Mouse (Mus musculus): ENCODE results near the gene Macrod2.

Gene Macrod2

DNA sequence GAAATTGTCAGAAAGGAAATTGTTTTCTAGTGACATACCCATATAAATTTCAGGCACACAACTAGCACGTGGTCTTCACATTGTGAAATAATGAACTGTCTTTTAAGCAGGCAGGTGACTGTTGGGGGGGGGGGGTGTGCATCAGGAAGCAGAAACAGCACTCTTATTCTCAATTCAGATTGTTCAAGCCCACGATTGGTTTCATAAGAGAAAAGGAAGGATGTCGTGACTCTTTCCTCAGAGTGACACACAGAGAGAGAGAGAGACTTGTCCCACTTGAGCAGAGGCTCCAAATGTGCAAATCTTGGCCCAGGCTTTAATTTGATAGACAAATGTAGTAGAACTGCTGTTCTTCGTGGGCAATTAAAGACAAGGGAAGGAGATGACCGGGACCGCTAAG lies 516.4 kb downstream of the Macrod2 start:
- no peak for DNase-seq (ENCODE audit: low read depth, low spot score)

DNA sequence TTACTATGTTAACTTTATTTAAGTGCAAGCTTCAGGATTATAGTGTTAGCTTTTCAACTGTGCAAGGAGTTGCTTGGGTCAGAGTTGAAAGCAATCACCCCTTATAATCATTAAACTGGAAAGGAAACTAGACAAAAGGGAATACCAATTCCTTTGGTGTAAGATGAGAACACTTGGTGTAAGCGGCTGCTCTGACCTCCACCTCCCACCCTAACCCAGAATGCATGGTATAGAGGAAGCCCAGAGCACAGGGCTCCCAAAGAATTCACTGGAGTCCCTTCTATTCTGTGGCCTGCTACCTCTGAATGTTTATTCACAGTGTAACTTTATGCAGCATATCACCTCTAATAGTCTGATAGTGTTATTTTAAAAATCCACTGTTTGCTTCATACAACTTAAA lies 517.1 kb downstream of the Macrod2 start:
- no peak for DNase-seq (ENCODE audit: low read depth, low spot score)

GRCm38 (mm10) chr2:140912931-140913330 lies 517.8 kb downstream of the Macrod2 start:
- no peak for DNase-seq (ENCODE audit: low read depth, low spot score)

GRCm38 (mm10) chr2:140913679-140914412 lies 518.7 kb downstream of the Macrod2 start:
- no peak for DNase-seq (ENCODE audit: low read depth, low spot score)

DNA sequence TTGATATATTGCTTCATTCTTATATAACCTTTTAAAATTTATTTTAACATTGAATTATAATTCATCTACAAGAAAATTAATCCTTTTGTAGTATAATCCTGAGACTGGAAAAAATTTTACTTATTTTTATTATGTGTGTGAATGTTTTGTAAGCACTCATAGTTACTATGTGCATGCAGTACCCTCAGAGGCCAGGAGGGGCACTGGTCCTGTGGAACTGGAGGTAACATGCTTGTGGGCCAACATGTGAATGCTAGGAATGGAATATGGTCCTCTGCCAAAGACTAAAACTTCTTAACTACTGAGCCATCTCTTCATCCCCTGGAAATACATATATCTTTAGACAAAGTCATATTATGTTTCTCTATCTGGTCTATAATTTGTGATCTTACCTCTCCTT lies 531.8 kb downstream of the Macrod2 start:
- no peak for DNase-seq (ENCODE audit: low read depth, low spot score)

- DNase-seq (ENCODE audit: low read depth, low spot score), result peak; percentile 11
These were observed 539.4 kb downstream of the Macrod2 start for GRCm38 (mm10) chr2:140934483-140934882.

DNA sequence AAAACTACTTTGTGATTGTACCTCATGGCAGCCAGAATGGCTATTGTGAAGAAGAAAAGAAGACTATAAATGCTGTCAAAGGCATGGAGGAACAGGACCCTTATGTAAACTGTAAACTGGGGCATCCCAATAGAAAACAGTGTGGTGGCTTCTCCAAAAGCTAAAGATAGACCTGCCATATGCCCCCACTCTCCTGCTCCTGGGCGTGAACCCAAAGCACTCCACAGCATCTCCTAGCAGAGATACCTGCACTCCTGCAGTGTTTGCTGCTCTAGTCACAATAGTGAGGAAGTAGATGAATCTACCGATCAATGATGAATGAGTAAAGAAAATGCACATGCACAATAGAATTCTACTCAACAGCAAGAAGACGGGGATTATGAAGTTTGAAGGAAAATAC lies 554.4 kb downstream of the Macrod2 start:
- DNase-seq (ENCODE audit: low read depth, low spot score), result no peak

DNA sequence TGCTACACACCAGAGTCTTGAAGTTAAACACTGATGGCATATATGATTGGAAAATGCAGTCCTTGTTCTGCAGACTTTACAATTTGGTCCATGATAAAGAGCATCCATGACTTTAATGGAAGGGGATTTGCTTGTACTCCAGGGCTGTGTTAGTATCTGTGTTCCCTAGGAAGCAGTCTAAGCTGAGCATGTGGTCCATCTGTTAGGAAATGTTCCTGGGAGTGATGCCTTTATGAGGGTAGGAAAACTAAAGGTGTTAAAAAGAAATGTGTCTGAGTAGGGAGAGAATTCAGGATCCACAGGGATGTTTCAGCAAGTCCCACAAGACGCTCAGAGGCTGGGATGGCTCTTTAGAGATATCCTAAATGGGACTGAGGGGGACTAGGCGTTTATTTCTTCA lies 564.1 kb downstream of the Macrod2 start:
- no peak for DNase-seq (ENCODE audit: low read depth, low spot score)

- no peak for DNase-seq (ENCODE audit: low read depth, low spot score)
These were observed 575.1 kb downstream of the Macrod2 start for GRCm38 (mm10) chr2:140970181-140970580.

DNA sequence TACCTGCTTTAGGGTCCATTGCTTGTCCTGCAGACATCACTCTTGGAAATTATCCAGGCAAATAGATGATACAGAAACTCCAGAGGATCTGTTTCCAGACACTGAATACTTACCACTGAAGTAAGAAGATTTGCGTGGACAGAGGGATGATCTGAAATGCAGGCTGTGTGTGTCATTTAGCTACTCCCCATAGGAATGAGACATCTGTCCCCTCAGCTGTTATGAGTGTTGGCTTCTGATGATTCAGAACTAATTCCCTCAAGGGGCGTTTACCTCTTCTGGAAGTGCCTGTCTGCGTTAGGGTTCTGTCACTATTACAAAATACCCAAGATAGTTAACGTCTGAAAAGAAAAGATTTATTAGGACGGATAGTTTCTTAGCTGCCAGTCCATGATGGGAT lies 576.7 kb downstream of the Macrod2 start:
- no peak for DNase-seq (ENCODE audit: low read depth, low spot score)

- no peak for DNase-seq (ENCODE audit: low read depth, low spot score)
These were observed 590.7 kb downstream of the Macrod2 start for GRCm38 (mm10) chr2:140985670-140986372.

DNA sequence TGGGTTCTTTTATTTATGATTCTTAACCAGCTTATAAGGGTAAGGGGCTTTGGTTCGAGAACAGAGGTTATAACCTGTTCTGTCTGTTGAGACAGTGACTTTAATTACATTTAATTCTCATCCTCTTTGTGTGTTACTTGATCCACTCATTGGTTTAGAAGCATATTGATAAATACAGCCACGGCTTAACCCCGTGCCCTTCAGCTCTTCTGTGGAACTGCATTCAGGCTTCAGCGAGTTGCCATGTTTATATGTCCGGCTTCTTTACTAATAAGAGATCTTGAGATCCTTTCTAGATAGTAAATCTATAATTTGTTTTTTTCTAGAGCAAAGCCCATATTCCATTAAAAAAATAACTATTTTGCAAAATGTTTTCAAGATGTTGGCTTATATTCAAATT lies 608.7 kb downstream of the Macrod2 start:
- DNase-seq (ENCODE audit: low read depth, low spot score), result no peak

DNA sequence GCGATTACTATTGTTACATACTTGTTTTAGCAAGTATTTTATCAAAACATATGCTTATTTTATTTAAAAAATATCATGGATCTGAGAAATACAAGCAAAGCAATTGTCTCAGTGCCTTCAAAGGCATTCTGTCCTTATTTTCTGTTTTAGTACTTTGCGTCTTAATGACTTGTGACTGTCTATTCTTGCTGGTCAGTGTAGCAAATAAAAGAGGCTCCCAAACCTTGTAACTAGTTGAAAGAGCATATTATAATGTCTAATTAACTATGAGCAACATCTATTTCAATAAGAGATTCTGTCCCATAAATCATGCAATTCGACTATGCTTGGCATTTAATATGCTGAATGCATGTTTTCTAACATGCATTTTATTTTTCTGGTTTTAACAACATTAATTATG lies 609.2 kb downstream of the Macrod2 start:
- DNase-seq (ENCODE audit: low read depth, low spot score), result no peak

DNA sequence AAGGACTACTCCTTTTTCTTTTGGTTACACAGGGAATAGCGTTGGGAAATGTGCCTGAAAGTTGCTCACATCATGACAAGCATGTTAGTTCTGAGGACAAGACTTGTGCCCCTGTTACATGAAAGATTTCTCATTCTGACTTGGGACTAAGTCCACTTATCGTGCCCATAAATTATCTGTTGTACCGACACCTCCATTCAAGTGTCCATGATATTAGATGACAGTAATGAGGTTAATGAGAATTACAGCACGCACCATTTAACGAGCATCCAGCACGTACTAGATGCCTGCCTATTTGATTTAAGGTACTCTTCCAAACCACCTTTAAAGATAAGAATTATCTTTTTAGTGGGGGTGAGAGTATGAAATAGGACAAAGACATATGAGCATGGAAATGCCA lies 610.5 kb downstream of the Macrod2 start:
- no peak for DNase-seq (ENCODE audit: low read depth, low spot score)

DNA sequence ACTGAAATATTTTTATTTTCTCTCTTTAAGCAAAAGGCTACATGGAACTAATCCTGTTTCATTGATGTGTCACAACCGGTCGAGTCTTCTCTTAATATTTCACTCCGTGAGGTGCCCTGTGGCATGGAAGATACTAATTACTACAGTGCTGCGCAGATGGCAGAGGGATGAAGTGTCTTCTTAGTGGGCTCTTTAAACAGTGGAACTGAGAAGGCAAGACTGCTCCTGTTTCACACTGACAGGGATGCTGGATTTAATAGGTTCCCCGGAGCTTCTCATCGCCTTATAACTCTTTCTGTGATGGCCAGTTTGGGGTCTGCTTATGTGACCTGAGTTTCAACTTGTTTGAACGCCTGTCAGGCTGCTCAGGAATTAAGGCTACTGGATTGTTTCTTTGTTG lies 612.6 kb downstream of the Macrod2 start:
- DNase-seq (ENCODE audit: low read depth, low spot score), result no peak

DNA sequence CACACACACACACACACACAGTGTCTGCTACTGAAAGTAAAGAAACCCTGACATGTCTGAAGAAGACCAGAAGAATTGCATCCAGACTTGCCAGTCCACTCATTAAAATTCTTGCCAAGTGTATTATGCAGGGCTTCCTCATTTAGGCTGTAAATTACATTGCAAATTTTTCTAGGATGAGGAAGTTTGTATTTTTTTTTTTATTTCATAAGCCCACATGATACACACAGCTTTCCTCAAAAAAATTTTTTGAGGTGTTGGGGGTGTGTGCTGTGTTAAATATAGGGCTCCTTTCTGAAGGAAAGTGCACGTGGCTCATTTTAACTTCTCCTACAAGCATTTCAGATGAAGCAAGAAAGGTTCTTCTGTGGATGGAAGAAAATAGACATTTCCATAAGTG lies 613.3 kb downstream of the Macrod2 start:
- no peak for DNase-seq (ENCODE audit: low read depth, low spot score)

GRCm38 (mm10) chr2:141013443-141014165 lies 618.5 kb downstream of the Macrod2 start:
- peak; percentile 39 for DNase-seq (ENCODE audit: low read depth, low spot score)

GRCm38 (mm10) chr2:141022971-141023370 lies 627.9 kb downstream of the Macrod2 start:
- DNase-seq (ENCODE audit: low read depth, low spot score), result no peak

- no peak for DNase-seq (ENCODE audit: low read depth, low spot score)
These were observed 628.8 kb downstream of the Macrod2 start for GRCm38 (mm10) chr2:141023916-141024315.

DNA sequence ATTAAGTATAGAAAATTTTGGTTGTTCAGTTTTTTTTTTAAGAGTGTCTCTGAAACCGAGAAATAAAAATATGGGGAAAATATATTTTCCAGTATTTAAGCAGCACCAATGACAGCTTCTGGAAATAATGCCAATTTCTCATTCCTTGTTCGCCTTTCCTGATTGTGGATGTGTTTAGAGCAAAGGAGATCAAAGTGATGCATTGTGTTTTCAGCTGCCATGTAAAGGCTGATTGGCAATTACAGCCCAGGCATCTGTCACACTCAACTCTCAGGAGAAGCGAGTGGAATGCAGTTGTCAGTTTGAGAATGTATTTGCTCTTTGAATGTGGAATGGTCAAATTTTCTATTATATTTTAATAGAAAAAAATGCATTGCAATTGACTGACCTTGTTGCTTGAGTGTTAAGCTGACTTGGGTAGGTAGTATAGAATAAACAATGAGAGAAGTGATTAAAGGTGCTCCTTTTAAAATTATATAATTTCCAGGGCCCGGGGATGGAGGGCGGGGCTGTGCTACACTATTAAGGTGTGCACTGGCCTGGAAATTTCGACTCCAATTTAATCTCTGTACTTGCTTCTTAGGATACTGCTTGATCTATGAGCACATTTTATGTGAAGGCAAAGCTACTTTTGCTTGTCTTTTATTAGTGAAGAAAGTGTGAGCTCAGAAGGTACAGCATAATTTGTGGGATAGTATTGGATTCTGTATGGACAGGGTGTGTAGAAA lies 629.4 kb downstream of the Macrod2 start:
- DNase-seq (ENCODE audit: low read depth, low spot score), result no peak

DNA sequence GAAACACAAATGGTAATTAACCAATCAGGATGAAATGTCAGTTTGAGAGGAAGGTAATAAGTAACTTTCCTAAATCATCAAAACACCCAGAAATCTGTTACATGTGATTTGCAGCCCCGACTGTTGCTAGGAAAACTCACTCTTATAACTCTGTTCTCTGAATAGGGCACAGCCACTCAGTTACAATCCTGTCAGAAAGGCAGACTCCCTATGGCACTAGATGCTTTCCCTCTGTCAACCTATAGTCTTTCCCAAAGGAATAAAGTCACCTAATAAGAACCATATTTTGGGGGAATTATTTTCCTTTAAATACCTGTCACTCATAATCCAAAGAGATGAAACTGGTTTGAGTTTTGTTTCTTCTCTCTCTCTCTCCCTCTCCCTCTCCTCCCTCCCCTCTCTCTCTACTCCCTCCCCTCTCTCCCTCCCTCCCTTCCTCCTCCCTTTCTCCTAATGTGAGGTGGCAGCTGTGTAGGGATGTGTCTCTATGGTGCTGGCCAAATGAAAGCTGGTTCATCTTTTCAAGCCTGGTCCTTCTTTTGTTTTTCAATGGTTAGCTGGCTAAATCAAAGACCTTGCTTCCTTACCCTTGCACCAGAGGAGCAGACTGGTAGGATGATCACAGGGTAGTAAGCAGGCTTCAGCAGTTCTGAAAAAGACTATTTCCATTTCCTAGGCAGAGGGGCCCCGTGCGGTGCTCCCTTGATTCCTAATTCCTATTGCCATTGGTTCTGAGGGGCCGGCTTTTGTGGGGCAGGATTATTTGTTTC lies 661.8 kb downstream of the Macrod2 start:
- DNase-seq (ENCODE audit: low read depth, low spot score), result no peak

Data from embryo, embryonic 11.5 days (tissue).